Mouse (Mus musculus) mature B cell (primary cell): ENCODE measurements around the gene Cyp26b1.

Source experiments
- in situ Hi-C: fragments of 300-500 bp; cut with MboI; formaldehyde crosslinking; loops from 2 replicates; pipeline ENCODE4 v1.14.3; 2019

Gene Cyp26b1

GRCm38 (mm10) chr6:84562948-84563347 is 30.8 kb downstream of the Cyp26b1 start:
- in situ Hi-C loops: no loop called here

DNA sequence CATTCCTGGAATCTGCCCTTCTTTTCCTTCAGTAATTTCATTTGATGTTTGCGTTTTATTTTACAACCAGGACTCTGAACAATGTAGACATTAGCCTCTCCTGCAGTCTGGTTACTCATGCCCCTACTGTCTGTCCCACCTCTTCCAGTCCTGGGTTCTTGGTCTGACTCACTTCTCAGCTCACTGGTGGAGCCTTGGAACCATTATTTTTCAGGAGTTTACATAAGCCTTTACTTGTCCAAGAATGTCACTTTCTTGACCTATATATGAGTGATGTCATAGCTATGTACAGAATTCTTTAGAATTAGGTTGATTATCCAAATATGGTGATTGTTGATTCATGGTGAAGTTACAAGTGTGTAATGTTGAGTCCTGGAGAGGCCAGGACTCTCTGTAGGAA is 32.5 kb downstream of the Cyp26b1 start:
- in situ Hi-C loops: no loop called here

GRCm38 (mm10) chr6:84549852-84550437 is 43.8 kb downstream of the Cyp26b1 start:
- in situ Hi-C loops: no loop called here

GRCm38 (mm10) chr6:84545428-84545827 is 48.3 kb downstream of the Cyp26b1 start:
- in situ Hi-C loops: no loop called here

DNA sequence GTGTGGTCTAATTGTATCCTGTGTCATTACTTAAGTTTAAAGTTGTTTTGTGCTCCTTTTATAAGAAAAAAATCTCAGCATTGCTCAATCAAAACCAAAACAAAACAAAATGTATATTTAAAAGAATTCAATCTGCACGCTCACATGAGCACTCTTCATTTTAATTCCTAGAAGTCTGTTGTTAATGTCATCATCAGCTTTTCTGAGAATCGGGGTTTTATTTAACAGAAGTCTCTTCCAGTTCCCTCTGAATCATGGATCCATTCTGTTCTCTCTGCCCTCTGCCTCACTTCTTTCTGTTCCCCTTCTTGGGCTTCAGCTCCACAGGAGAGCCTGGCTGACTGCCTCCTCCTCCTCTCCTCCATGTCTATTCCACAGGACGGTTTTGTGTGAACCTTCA is 49.3 kb downstream of the Cyp26b1 start:
- in situ Hi-C loops: no loop called here

GRCm38 (mm10) chr6:84543516-84543915 is 50.2 kb downstream of the Cyp26b1 start:
- in situ Hi-C loops: no loop called here

DNA sequence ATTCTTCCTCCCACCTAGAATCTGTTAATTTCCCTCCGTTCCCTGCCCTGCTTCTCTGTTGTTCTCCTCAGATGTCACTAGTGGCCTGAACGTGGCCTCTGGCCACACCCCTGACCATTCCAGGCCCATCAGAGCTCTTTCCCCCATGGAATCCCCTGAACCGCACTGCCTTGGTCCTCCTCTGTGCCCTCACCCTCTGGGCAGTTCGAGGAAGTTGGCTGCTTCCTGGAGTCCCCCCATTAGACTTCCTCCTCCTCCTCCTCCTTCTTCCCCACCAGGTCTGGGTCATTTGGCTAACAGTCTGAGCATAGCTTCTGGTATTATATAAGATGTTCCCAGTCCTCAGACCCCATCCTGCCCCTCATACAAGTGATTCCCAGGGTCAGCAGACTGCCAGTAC is 53.8 kb downstream of the Cyp26b1 start:
- in situ Hi-C loops: no loop called here

- in situ Hi-C loops: no loop called here
Observed at GRCm38 (mm10) chr6:84538681-84539080, 55.0 kb downstream of the Cyp26b1 start.

- in situ Hi-C loops: no loop called here
Observed at GRCm38 (mm10) chr6:84537611-84538197, 56.0 kb downstream of the Cyp26b1 start.

DNA sequence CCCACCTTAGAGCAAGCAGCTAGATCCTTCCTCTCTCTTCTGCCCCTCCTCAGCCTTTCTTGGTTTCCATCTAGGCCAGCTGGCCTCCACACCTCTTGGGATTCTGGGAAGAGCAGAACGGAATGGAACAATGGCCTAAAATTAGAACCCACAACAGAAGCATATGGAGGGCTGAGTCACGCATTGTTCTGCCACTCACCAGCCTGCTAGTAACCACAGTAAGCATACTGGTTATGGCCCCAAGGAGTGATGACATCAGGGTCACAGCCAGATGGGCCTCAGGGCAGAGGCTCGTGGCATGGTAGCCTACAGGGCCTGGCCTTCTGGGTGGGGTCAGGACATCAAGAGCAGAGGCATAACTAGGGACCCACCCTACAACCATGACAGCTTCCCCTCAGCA is 58.8 kb downstream of the Cyp26b1 start:
- in situ Hi-C loops: no loop called here

- in situ Hi-C loops: no loop called here
Observed at GRCm38 (mm10) chr6:84529912-84530311, 63.8 kb downstream of the Cyp26b1 start.

- in situ Hi-C loops: no loop called here
Observed at GRCm38 (mm10) chr6:84524901-84525601, 68.7 kb downstream of the Cyp26b1 start.
